Mouse (Mus musculus) heart, adult 2 months (tissue): ENCODE results near the gene Gnas.

ENCODE experiments used
- CTCF ChIP-seq: fragments of 200-600 bp; IDR thresholded peaks from 2 replicates; pipeline ENCODE4 v1.8.1; 2022; ENCODE audit warnings: antibody characterized with exemption, mild to moderate bottlenecking, moderate library complexity
- POLR2A ChIP-seq: fragments of 200-500 bp; IDR thresholded peaks from 2 replicates; pipeline ENCODE4 v1.6.1; 2011; ENCODE audit warnings: mild to moderate bottlenecking, low read depth, low read length, control low read depth; ENCODE audit not compliant: insufficient read depth

DNA sequence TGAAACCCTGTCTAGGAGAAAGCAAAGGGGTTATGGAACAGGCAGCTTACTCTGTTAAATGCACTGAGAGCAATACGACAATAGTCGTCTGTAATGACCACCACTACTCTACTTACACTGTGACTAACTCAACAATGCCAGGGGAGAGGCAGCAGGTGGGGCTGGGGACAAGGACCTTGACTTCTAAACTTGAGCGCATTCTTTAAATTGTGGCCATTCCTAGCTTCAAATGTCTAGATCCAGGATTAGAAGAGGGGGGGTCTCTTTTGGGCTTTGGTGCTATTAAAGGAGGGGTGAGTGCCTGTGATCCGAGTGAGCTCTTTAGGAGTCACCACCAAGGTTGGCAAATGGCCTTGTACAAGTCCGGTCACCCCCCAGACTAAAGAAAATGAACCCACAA is 11.0 kb upstream of the Gnas start:
- TF ChIP-seq CTCF (no peak), POLR2A (no peak)
